Mouse (Mus musculus): ENCODE data around the gene Dstn.

- TF ChIP-seq CTCF (IDR thresholded peaks at IDR 0.05; ENCODE audit: low read depth) (peak; percentile 53), EP300 (IDR thresholded peaks at IDR 0.05; ENCODE audit: low read depth) (no peak)
Observed at GRCm38 (mm10) chr2:143876929-143877632, 38.0 kb upstream of the Dstn start.
